Mouse (Mus musculus) kidney, adult 8-10 months (tissue): ENCODE measurements around the gene Trmt1l.
A peak's percentile ranks its signal among the peaks of the same experiment; 100 is the strongest.

Source experiments
- DNase-seq, 2 experiments: peaks; one replicate each; pipeline ENCODE4 v3.0.0; 2022

Gene Trmt1l

DNA sequence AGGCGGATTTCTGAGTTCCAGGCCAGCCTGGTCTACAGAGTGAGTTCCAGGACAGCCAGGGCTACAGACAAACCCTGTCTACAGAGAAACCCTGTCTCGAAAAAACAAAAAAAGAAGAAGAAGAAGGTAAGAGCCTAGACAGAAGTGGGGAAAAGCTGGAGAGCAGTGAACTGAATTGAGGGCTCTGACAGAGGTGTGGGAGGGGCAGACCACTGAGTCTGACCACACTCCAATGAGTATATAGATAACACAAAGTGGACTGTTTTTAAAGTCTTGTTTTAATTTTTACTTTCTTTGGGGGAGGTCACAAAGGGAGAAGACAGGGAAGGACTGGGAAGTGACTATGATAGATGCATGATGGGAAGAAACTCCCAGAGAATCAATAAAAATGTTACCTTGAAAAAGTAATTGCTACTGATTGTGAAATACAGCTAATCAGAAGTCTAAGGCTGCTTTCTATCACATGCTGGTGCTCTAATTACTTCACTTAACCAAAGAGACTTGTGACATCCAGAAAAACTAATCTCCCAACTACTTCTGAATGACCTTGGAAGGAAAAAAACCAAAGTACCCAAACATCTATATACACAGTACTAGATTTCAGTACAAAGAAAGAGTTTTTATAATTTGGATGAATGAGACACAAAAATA, 67.4 kb downstream of the Trmt1l start:
- no peak for DNase-seq

DNA sequence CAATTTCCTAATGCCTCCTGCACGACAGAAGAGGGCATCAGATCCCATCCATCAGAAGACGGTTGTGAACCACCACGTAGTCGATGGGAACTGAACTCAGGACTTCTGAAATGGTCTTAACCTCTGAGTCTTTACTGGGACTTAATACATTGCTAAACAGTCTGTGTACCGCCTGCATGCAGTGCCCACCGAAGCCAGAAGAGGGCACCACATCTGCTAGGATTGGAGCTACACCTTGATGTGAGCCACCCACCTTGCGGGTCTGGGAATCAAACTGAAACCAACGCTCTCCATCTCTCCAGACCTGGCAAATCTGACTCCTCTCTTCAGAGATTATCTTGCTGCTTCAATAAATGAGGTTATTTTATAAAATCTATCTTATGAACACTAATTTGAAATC, 68.7 kb downstream of the Trmt1l start:
- DNase-seq: peak in 1 of 2 experiments; percentile 49

DNA sequence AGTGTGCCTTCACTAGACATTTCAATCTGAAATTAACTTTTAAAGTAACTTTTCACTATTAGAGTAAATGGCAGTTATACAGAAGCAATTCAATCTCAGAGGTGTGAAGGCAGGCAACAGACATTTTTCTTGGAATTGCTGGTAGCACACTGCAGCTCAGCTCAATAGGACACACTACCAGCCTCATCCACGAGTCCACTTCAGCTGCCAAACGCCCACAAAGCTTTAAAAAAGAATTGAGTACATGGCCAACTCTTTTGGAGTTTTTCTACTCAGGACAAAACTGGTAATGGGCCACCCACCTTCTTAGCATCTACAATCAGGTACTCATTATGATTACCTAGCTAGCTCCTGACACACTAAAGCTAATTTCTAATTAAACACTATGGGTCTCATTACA, 69.6 kb downstream of the Trmt1l start:
- no peak for DNase-seq

DNA sequence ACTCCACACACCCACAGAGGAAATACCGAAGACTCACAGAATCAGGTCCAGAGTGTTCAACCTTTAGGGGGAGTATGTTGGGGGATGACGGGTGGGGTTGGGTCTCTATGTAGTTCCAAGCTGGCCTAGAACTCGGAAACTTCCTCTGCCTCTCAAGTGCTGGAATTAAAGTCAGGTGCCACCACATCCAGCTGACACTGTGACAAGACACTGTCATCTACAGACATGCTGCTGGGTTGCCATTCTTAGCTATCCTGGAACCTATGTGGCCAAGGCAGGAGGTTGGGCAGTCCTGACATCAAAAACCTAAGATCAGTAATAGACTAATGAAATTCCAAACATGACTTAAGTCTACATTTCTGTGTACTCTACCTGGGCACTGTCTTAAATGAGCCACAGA, 70.0 kb downstream of the Trmt1l start:
- no peak for DNase-seq

DNA sequence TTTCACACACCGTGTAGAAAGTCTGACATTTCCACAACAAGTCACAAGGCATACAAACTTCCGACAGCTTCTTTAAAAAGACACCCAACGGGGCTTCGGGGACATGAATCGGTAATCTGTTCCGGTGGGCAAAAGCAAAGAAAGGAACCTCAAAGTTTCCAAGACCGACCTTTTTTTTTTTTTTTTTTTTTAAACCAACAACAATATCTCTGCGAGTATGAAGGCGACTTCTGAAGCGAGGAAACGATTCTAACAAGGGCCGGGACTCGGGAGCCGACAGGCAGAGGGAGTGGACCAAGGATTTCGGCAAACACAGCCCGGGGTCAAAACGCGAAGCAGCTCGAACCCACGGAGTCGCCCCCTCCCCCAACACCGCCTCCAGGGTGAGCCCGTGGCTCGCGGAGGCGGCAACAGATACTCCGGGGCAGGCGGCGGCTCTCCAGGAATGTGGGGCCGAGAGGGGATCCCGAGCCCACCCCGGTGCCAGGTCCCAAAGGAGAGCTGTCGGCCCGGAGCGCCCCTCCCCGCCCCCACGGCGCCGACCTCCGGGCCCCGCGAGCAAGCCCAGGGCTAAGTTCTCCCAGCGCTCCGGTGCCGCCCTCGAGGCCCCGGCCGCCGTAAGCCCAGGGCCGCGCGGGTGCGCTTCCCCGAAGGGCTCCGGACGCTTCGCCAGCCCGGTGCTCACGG, 71.6 kb downstream of the Trmt1l start:
- peak; percentile 43 to 48 for DNase-seq

DNA sequence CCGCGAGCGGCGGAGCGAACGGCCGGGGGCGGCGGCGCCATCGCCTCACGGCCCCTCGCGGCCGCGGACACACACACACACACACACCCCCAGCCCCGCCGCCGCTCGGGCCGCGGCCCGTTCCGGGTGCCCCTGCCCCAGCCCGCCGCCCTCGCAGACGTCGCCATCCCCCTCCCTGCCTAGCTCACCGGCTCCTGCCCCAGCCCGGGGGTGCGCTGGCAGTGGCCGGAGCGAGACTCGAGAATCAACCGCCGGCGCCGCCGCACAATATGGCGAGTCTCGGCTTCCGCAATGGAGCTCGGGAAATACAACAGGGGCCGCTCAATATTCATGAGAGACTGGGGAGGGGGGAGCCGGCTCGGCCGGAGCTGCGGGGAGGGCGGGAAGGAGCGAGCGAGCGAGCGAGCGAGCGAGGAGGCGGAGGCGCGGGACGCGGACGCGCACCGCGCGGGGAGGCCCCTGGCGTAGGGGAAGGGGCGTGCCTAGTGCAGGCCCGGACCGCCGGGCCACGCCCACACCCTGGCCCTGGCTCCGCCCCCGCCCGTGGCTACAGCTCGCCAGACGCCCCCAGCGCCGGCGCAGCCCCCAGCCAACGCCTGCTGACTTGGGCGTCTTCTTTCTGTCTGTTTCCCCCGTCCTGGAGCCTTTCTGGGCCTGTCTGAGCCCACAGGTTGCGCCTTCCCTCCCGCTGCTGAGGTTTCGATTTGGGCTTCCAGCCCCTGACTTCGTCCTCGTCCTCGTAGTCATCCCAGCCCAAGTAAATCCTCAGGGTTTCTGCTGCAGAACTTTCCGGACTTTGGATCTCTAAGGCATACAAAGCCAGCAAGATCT, 72.4 kb downstream of the Trmt1l start, which contains the start of gene Rnf2:
Gene Rnf2, minus strand, starts transcription at position 425 of the 831 bp plus-strand sequence.
- peak; percentile 89 to 90 for DNase-seq
